ENCODE assay signal across 8 mouse cellular contexts in the genomic region with DNA sequence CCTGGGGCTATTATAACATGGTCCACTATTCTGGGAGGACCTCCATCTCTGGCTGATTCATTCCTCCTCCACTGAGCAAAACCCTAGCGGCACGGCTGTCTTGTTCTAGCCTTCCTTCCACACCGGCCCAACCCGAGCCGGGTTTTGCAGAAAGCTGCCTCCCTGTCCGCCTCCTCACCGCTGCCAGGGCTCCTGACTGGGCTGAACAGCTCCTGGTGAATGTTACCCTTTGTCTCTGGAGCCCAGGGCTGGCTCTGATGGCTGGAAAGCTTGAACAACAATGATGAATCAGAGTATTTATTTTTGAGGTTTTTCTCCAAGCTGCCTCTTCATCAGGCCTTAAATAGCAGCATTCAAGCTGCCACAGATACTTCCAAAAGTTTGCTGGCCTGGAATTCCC.
DNase-seq lines count a peak whose midpoint lies in the region; ATAC-seq lines count a peak whose summit lies in the region.

No protein-coding gene starts in this region.

- H3K27me3 ChIP-seq in forebrain, embryonic 14.5 days (replicated peaks; ENCODE audit: control insufficient read depth, insufficient read depth, low read length), result no peaks in the 10 kb centered on the region
- H3K27me3 ChIP-seq in heart, embryonic 16.5 days (ENCODE audit: control insufficient read depth, insufficient read depth, low read length), result no peaks in the 10 kb centered on the region

- no peak overlapping the region for H3K4me3 ChIP-seq in forebrain, embryonic 14.5 days (ENCODE audit: low read depth, low read length)
- no peak overlapping the region for H3K4me3 ChIP-seq in heart, embryonic 16.5 days (ENCODE audit: low read length)

- 16% methylated on average over 7 of the region's 7 CpGs for WGBS in forebrain, embryonic 14.5 days
- 38% methylated on average over 7 of the region's 7 CpGs for WGBS in heart, embryonic 16.5 days

- H3K4me2 ChIP-seq in forebrain, embryonic 14.5 days (ENCODE audit: low read length), result no peak overlapping the region
- H3K4me2 ChIP-seq in heart, embryonic 16.5 days (ENCODE audit: low read depth, low read length), result 0 out of 2 replicates have a peak overlapping the region, but pooled peaks have one; percentile 3

- no peak overlapping the region for H3K9ac ChIP-seq in forebrain, embryonic 14.5 days (ENCODE audit: low read length)
- no peak overlapping the region for H3K9ac ChIP-seq in heart, embryonic 16.5 days (ENCODE audit: low read length)

- H3K9me3 ChIP-seq in forebrain, embryonic 14.5 days (replicated peaks; ENCODE audit: control insufficient read depth, low read length), result no peaks in the 10 kb centered on the region
- no peaks in the 10 kb centered on the region for H3K9me3 ChIP-seq in heart, embryonic 16.5 days (replicated peaks; ENCODE audit: control insufficient read depth, low read length)

- H3K4me1 ChIP-seq in forebrain, embryonic 14.5 days (ENCODE audit: control insufficient read depth, insufficient read depth, low read length), result peaks cover 37% of the 10 kb centered on the region
- peaks cover 72% of the 10 kb centered on the region for H3K4me1 ChIP-seq in heart, embryonic 16.5 days (ENCODE audit: control insufficient read depth, insufficient read depth, low read length)

- DNase-seq in urinary bladder, postnatal 36 days (ENCODE audit: low spot score in 2 of 2), result peak; percentile 18 to 23
- no peak for DNase-seq in urinary bladder, postnatal 10 days (ENCODE audit: low spot score)
- peak; percentile 57 for DNase-seq in forebrain, embryonic 14.5 days (ENCODE audit: low spot score)
- DNase-seq in left cerebral cortex, adult 9 months (ENCODE audit: low spot score in 2 of 2), result peak; percentile 86 to 91
- DNase-seq in right cerebral cortex, postnatal 4 days, result peak; percentile 48
- DNase-seq in B cell, adult 2 months, result no peak
- no peak for DNase-seq in MN1 (ENCODE audit: low spot score)

- H3K27ac ChIP-seq in forebrain, embryonic 14.5 days (ENCODE audit: low read depth, low read length), result peak overlapping the region; percentile 29; the same call in 1 of the 2 replicates
- H3K27ac ChIP-seq in heart, embryonic 16.5 days (ENCODE audit: low read length), result peak overlapping the region; percentile 78

- H3K36me3 ChIP-seq in forebrain, embryonic 14.5 days (ENCODE audit: control insufficient read depth, insufficient read depth, low read length), result no peaks in the 10 kb centered on the region
- no peaks in the 10 kb centered on the region for H3K36me3 ChIP-seq in heart, embryonic 16.5 days (ENCODE audit: control insufficient read depth, insufficient read depth)

- ATAC-seq in forebrain, embryonic 14.5 days, result no peak
- ATAC-seq in heart, embryonic 16.5 days (replicated peaks; ENCODE audit: extremely low read depth, insufficient read depth, low FRiP score), result no peak

Comparison
In these comparisons a context has a peak if more than half of its experiments do, and no peak if none do; other contexts are left out.
1. DNase-seq: peak in urinary bladder, postnatal 36 days (2 of 2), forebrain, embryonic 14.5 days (single experiment), left cerebral cortex, adult 9 months (2 of 2) and right cerebral cortex, postnatal 4 days (single experiment); none in urinary bladder, postnatal 10 days (single experiment), B cell, adult 2 months (0 of 2) and MN1 (single experiment).